Mouse (Mus musculus) small intestine, adult 2 months (tissue): ENCODE data around the gene Jph4.

Experiments used
- CTCF ChIP-seq: fragments of 200-500 bp; IDR thresholded peaks from 2 replicates; pipeline ENCODE4 v1.5.1; 2012; ENCODE audit warnings: low read depth, mild to moderate bottlenecking, control low read depth, inconsistent platforms, low read length, moderate library complexity, mixed read lengths; ENCODE audit not compliant: insufficient replicate concordance, insufficient read length; ENCODE audit errors: extremely low read depth
- POLR2A ChIP-seq: fragments of 200-500 bp; IDR thresholded peaks from 2 replicates; pipeline ENCODE4 v1.6.1; 2012; ENCODE audit warnings: low read depth, mild to moderate bottlenecking, control low read depth, inconsistent platforms, low read length, moderate library complexity

GRCm38 (mm10) chr14:55106990-55107389 is 9.7 kb downstream of the Jph4 start:
- TF ChIP-seq CTCF, result no peak
- TF ChIP-seq POLR2A, result no peak
